Mouse (Mus musculus): ENCODE results near the gene Lhfp. TPM values are rescaled to one million over a fixed set of nuclear protein-coding genes. Genes with fewer than 3 reads are reported as not detected.
"Not testable (repeated sequence)": the region's sequence is repeated elsewhere in the genome, so short reads cannot be mapped to it uniquely, and the experiment has no call there.

Lhfp gene
- polyA plus RNA-seq, 1 experiment = 288 TPM

DNA sequence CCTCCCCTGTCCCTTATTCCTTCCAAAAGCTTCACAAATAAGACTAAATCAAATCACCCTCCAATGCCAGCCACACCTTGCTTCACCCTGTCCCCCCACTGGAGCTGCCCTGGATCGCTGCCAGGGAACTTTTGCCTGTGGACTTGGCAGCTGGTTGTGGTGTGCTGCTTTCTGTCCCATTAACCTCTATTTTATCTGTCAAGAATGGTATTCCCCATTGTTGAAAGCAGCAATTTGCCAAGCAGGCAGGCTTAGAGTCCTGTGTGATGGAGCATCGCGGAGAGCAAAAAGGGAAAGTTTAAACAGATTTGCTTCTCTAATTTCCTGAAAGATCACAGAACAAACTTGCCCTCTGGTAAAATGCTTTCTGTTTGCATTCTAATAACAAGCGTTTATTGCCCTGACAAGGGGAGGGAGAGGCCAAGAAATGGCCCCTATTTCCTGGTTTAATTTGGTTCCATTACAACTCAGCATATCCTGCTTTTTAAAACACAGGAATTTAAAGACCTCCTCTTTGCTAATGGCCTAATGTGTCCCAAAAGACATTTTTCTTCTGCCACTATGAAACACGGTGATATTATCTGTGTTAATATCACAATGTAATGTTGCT is 212.0 kb downstream of the Lhfp start:
- TF ChIP-seq CTCF (IDR thresholded peaks at IDR 0.05; ENCODE audit: insufficient read depth, low read length) (no peak), POLR2A (IDR thresholded peaks at IDR 0.05; ENCODE audit: borderline replicate concordance, extremely low read depth, low read depth, low read length) (no peak)
- no peak for DNase-seq
- Histone ChIP-seq H3K4me3 (replicated peaks; ENCODE audit: extremely low read depth, low read depth, low read length) (no peak overlapping the region), H3K4me1 (ENCODE audit: control insufficient read depth, insufficient read depth, low read length) (peaks cover 7% of the 10 kb centered on the region)
- WGBS = 15% methylated on average over 5 of the region's 5 CpGs

DNA sequence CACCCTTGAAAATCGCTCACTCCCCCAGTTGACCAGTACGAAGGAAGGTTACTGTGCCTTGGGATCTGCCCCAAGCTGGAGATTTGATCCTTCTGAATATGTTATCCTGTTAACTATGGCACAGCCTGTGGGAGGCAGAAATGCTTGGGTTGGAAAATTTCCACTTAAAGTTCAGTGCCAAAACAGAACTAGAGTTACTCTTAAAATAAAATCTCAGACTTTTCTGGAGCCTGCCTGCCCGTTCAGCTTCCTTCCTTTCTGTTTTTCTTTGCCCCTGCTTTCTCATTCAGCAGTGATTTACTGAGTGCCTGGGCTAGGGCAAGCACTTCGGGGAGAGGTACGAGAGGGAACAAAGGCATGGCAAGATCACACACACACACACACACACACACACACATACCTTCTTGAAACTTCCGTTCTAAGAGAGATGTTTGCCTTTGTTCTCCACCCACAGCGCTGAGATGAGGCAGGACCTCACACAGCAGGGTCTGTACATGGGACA is 217.4 kb downstream of the Lhfp start:
- Histone ChIP-seq H3K4me3 (replicated peaks; ENCODE audit: extremely low read depth, low read depth, low read length) (no peak overlapping the region), H3K4me1 (ENCODE audit: control insufficient read depth, insufficient read depth, low read length) (no peaks in the 10 kb centered on the region)
- DNase-seq = no peak
- TF ChIP-seq POLR2A (IDR thresholded peaks at IDR 0.05; ENCODE audit: borderline replicate concordance, extremely low read depth, low read depth, low read length) = no peak
- WGBS = 16% methylated on average over 7 of the region's 7 CpGs

DNA sequence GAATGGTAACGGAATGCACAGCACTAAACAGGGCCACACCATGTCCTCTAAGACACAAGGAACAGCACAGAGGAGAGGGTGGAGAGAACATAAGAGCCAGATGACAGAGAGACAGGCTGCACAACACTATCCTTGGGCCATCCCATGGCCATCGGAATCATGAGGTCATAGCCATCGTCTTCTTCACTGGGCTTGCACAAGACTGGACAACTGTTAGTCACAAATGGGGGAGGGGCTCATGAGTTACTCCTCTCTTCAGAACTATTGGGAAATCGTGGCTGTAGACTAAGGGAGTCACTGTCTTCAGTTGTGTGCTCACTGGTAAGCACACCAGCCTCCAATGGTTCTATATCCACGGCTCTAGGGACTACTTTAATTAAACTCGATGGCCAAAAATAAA is 224.8 kb downstream of the Lhfp start:
- TF ChIP-seq CTCF (IDR thresholded peaks at IDR 0.05; ENCODE audit: insufficient read depth, low read length) = no peak
- TF ChIP-seq POLR2A (IDR thresholded peaks at IDR 0.05; ENCODE audit: borderline replicate concordance, extremely low read depth, low read depth, low read length) = no peak
- H3K4me3 ChIP-seq (replicated peaks; ENCODE audit: extremely low read depth, low read depth, low read length) = no peak overlapping the region
- 81% methylated on average over 6 of the region's 6 CpGs for WGBS
- H3K4me1 ChIP-seq (ENCODE audit: control insufficient read depth, insufficient read depth, low read length) = no peaks in the 10 kb centered on the region
- no peak for DNase-seq

DNA sequence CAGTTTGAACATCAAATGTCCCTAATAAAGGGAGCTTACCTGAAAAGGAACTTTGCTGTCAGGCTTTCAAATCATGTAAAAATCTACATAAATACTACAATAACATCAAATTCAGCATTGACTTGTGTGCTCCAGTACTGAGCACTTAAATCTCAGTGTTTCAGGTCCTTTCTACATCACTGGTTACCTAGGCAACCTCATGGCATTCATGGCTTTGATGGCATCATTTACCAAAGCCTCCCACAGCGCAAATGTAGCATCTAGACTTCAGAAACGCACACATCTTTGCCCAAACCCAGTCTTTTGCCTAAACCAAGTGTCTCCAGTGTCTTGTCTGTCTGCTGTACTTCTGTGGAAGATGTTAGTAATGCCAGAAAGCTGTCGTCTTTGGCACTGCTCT is 225.7 kb downstream of the Lhfp start:
- DNase-seq = no peak
- H3K4me3 ChIP-seq (replicated peaks; ENCODE audit: extremely low read depth, low read depth, low read length) = no peak overlapping the region
- no peaks in the 10 kb centered on the region for H3K4me1 ChIP-seq (ENCODE audit: control insufficient read depth, insufficient read depth, low read length)
- 85% methylated on average over 3 of the region's 3 CpGs for WGBS
- no peak for TF ChIP-seq POLR2A (IDR thresholded peaks at IDR 0.05; ENCODE audit: borderline replicate concordance, extremely low read depth, low read depth, low read length)
- TF ChIP-seq CTCF (IDR thresholded peaks at IDR 0.05; ENCODE audit: insufficient read depth, low read length) = no peak

DNA sequence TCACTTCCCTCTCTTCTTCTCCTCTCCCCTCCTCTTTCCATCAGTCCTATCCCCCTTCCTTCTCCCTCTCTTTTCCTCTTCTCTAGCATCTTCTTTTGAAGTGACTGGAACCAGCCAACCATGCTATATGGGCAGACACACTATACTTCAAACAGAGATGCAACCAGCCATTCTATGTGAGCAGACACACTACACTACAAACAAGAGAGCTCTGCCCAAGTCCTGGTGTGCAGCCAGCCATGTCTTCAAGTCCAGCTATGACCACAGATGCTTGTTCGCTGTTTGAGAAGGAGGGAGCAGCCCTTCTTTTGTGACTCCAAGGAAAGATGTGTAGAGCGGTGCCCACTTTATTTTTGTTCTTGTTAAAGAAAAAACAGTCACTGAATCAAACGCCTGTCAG is 231.9 kb downstream of the Lhfp start:
- H3K4me3 ChIP-seq (replicated peaks; ENCODE audit: extremely low read depth, low read depth, low read length) = no peak overlapping the region
- no peaks in the 10 kb centered on the region for H3K4me1 ChIP-seq (ENCODE audit: control insufficient read depth, insufficient read depth, low read length)
- DNase-seq = no peak
- TF ChIP-seq POLR2A (IDR thresholded peaks at IDR 0.05; ENCODE audit: borderline replicate concordance, extremely low read depth, low read depth, low read length) (no peak), CTCF (IDR thresholded peaks at IDR 0.05; ENCODE audit: insufficient read depth, low read length) (no peak)
- WGBS = 94% methylated on average over 3 of the region's 3 CpGs

DNA sequence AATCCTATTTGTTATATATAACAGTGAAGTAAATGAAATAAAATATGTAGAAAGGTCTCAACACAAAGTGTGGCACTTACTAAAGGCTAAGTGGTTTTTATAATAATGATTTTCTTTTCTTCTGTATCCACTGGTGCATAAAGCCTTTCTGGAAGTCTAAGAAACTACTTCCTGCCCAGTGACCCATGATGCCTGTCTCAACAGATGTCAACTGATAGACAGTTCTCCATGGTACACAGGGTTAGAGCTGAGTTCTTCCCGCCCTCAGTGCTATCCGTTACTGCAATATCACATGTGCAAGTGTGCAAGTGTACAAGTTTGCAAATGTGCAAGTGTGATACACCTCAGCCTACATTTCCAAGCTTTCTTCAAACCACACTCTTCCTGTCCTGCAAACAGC is 236.7 kb downstream of the Lhfp start:
- TF ChIP-seq CTCF (IDR thresholded peaks at IDR 0.05; ENCODE audit: insufficient read depth, low read length) = no peak
- no peak for TF ChIP-seq POLR2A (IDR thresholded peaks at IDR 0.05; ENCODE audit: borderline replicate concordance, extremely low read depth, low read depth, low read length)
- Histone ChIP-seq H3K4me3 (replicated peaks; ENCODE audit: extremely low read depth, low read depth, low read length) (no peak overlapping the region), H3K4me1 (ENCODE audit: control insufficient read depth, insufficient read depth, low read length) (no peaks in the 10 kb centered on the region)
- DNase-seq = no peak
- 85% methylated on average over 2 of the region's 2 CpGs for WGBS

DNA sequence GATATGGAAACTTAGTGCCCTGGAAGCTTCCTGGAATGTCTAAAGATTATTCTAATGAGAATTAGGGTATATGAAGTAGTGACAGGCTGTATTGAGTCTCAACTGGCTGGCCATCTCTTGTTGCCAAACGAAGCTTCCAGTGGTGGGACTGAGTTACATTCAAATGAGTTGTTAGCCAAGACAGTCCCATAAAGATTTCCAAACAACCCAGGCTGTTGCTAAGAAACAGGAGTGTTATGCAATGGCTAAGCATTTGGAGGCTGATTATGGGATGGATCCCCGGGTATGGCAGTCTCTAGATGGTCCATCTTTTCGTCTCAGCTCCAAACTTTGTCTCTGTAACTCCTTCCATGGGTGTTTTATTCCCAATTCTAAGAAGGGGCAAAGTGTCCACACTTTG is 240.7 kb downstream of the Lhfp start:
- not testable (repeated sequence) for DNase-seq; H3K4me1 ChIP-seq (ENCODE audit: control insufficient read depth, insufficient read depth, low read length); H3K4me3 ChIP-seq (replicated peaks; ENCODE audit: extremely low read depth, low read depth, low read length)
- WGBS = 68% methylated on average over 3 of the region's 3 CpGs

DNA sequence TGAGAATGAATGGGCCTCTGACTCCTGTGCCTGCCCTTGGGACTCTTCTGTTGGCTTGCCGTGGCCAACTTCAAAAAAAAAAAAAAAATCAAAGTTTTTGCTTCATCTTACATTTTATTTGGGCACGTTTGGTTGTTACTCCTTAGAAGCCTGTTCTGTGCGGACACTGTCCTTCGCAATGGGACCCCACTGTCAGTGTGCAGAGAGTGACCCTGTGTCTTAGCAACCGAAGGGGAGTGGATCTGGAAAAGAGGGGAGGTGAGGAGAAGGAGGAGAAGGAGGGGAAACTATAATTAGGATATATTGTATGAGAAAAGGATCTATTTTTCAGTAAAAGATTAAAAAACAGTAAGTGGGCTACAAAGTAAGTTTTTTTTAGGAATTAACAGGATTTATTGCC is 242.7 kb downstream of the Lhfp start:
- no peak for DNase-seq
- H3K4me1 ChIP-seq (ENCODE audit: control insufficient read depth, insufficient read depth, low read length) = no peaks in the 10 kb centered on the region
- no peak overlapping the region for H3K4me3 ChIP-seq (replicated peaks; ENCODE audit: extremely low read depth, low read depth, low read length)
- WGBS = 90% methylated on average over 5 of the region's 5 CpGs
- TF ChIP-seq CTCF (IDR thresholded peaks at IDR 0.05; ENCODE audit: insufficient read depth, low read length) = no peak

DNA sequence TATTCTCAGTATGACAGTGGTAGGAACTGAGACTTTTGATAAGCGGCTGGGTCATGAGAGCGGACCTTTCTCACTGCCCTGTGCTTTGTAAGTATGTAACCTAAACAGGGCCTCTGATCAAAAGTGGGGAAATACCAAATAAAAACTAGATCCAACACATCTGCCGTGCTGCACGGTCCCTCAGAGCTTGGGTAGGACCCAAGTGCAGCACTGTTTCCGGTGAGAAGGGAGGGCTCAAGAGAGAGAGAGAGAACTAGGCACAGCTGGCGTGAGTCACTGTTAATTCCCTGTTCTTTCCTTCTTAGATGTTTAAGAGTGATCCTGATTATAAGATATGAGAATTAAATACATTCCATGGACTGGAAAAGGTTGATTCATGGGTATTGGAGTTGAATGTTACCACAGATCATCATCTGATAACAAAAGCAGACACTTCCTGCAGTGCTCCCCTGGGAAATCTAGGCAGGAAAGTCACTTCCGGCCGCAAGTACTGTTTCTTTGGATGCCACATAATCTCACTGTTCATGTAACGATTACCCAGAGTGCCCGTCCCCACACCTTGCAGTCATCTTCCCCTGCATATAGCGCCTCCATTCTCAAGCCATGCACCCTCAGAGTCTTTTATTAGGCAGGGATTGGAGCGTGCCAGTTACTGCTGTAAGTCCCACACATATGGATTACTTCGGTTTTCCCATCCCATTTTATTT is 243.3 kb downstream of the Lhfp start:
- TF ChIP-seq CTCF (IDR thresholded peaks at IDR 0.05; ENCODE audit: insufficient read depth, low read length) = no peak
- TF ChIP-seq POLR2A (IDR thresholded peaks at IDR 0.05; ENCODE audit: borderline replicate concordance, extremely low read depth, low read depth, low read length) = no peak
- WGBS = 47% methylated on average over 13 of the region's 13 CpGs

DNA sequence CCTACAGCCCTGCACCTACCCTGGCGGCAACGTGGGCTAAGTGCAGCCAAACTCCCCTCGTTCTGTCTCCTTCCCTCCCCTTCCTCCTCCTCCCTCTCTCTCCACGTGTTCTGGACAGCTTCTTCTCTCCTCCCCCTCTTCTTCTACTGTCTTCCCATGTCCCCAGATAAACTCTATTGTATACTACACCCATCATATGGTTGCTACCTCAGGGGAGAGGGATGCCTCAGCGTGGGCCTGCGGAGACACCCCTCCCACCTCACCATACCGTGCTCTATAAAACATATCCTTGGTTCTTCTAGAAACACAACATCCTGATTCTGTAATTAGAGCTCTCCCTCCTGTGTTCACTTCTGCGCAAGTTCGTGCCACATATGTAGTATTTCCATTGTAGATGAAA is 247.3 kb downstream of the Lhfp start:
- 70% methylated on average over 9 of the region's 9 CpGs for WGBS
- no peak overlapping the region for H3K4me3 ChIP-seq (replicated peaks; ENCODE audit: extremely low read depth, low read depth, low read length)
- no peak for TF ChIP-seq CTCF (IDR thresholded peaks at IDR 0.05; ENCODE audit: insufficient read depth, low read length)
- no peak for TF ChIP-seq POLR2A (IDR thresholded peaks at IDR 0.05; ENCODE audit: borderline replicate concordance, extremely low read depth, low read depth, low read length)
- H3K4me1 ChIP-seq (ENCODE audit: control insufficient read depth, insufficient read depth, low read length) = no peaks in the 10 kb centered on the region
- no peak for DNase-seq

More for the DNA sequence above, 243.3 kb downstream of the Lhfp start:
- H3K4me1 ChIP-seq (ENCODE audit: control insufficient read depth, insufficient read depth, low read length) = no peaks in the 10 kb centered on the region
- no peak for DNase-seq
- H3K4me3 ChIP-seq (replicated peaks; ENCODE audit: extremely low read depth, low read depth, low read length) = no peak overlapping the region

Measured in lung, adult 2 months (tissue).